Mouse (Mus musculus): ENCODE data around the gene Hist1h1e.

The Hist1h1e gene

GRCm38 (mm10) chr13:23622175-23622671 lies at the start of gene Hist1h1e:
Hist1h1e (minus strand) TSS chr13:23622558.
- DNase-seq (ENCODE audit: low spot score in 2 of 2) = peak; percentile 50 to 87

GRCm38 (mm10) chr13:23662536-23662935 lies 40.2 kb upstream of the Hist1h1e start:
- no peak for DNase-seq (ENCODE audit: low spot score in 2 of 2)

GRCm38 (mm10) chr13:23659636-23660366 lies 37.4 kb upstream of the Hist1h1e start:
- DNase-seq (ENCODE audit: low spot score in 2 of 2) = no peak

GRCm38 (mm10) chr13:23630653-23631052 lies 8.3 kb upstream of the Hist1h1e start:
- DNase-seq (ENCODE audit: low spot score in 2 of 2) = no peak

GRCm38 (mm10) chr13:23622861-23623450 lies 598 bp upstream of the Hist1h1e start:
- no peak for DNase-seq (ENCODE audit: low spot score in 2 of 2)

- DNase-seq (ENCODE audit: low spot score in 2 of 2) = peak; percentile 61 to 70
Observed at GRCm38 (mm10) chr13:23621532-23622174, 705 bp downstream of the Hist1h1e start.

GRCm38 (mm10) chr13:23620733-23621531 lies 1.4 kb downstream of the Hist1h1e start, which contains the start of gene Hist1h2be:
Hist1h2be (minus strand) TSS chr13:23621124.
- peak; percentile 79 to 83 for DNase-seq (ENCODE audit: low spot score in 2 of 2)

- DNase-seq (ENCODE audit: low spot score in 2 of 2) = no peak
Observed at GRCm38 (mm10) chr13:23620056-23620732, 2.2 kb downstream of the Hist1h1e start.

GRCm38 (mm10) chr13:23611638-23612037 lies 10.7 kb downstream of the Hist1h1e start:
- no peak for DNase-seq (ENCODE audit: low spot score in 2 of 2)

GRCm38 (mm10) chr13:23610393-23610792 lies 12.0 kb downstream of the Hist1h1e start:
- no peak for DNase-seq (ENCODE audit: low spot score in 2 of 2)

- no peak for DNase-seq (ENCODE audit: low spot score in 2 of 2)
Observed at GRCm38 (mm10) chr13:23609844-23610243, 12.5 kb downstream of the Hist1h1e start.

- DNase-seq (ENCODE audit: low spot score in 2 of 2) = no peak
Observed at GRCm38 (mm10) chr13:23609209-23609608, 13.1 kb downstream of the Hist1h1e start.

- DNase-seq (ENCODE audit: low spot score in 2 of 2) = no peak
Observed at GRCm38 (mm10) chr13:23605052-23605451, 17.3 kb downstream of the Hist1h1e start.

- DNase-seq (ENCODE audit: low spot score in 2 of 2) = no peak
Observed at GRCm38 (mm10) chr13:23604452-23604851, 17.9 kb downstream of the Hist1h1e start.

GRCm38 (mm10) chr13:23603182-23603699 lies 19.1 kb downstream of the Hist1h1e start:
- DNase-seq (ENCODE audit: low spot score in 2 of 2) = no peak

- peak in 1 of 2 experiments; percentile 61 for DNase-seq (ENCODE audit: low spot score in 2 of 2)
Observed at GRCm38 (mm10) chr13:23597957-23598356, 24.4 kb downstream of the Hist1h1e start.

- DNase-seq (ENCODE audit: low spot score in 2 of 2) = no peak
Observed at GRCm38 (mm10) chr13:23595622-23596372, 26.6 kb downstream of the Hist1h1e start.

GRCm38 (mm10) chr13:23595185-23595584 lies 27.2 kb downstream of the Hist1h1e start:
- DNase-seq (ENCODE audit: low spot score in 2 of 2) = no peak

- DNase-seq (ENCODE audit: low spot score in 2 of 2) = no peak
Observed at GRCm38 (mm10) chr13:23593051-23593770, 29.1 kb downstream of the Hist1h1e start.
